Mouse (Mus musculus) megakaryocyte, embryonic 14.5 days (primary cell): ENCODE results near the gene Slc10a7. TPM values are rescaled to one million over a fixed set of nuclear protein-coding genes. Genes with fewer than 3 reads are reported as not detected.
A peak's percentile ranks its signal among the peaks of the same experiment; 100 is the strongest.
"Not testable (repeated sequence)": the region's sequence is repeated elsewhere in the genome, so short reads cannot be mapped to it uniquely, and the experiment has no call there.

Experiments used
- H3K27me3 ChIP-seq: replicated peaks from 2 replicates; pipeline ENCODE3; 2012; ENCODE audit warnings: inconsistent platforms
- H3K36me3 ChIP-seq: replicated peaks from 2 replicates; pipeline ENCODE3; 2012; ENCODE audit warnings: low read length, inconsistent platforms, mixed read lengths
- H3K4me1 ChIP-seq: 2 replicates; pipeline ENCODE4 v1.6.1; 2012; ENCODE audit warnings: inconsistent platforms
- H3K4me3 ChIP-seq: replicated peaks from 2 replicates; pipeline ENCODE3; 2012; ENCODE audit warnings: moderate library complexity, mild to moderate bottlenecking, inconsistent platforms
- H3K9me3 ChIP-seq: 2 replicates; pipeline ENCODE4 v1.6.1; 2012; ENCODE audit warnings: inconsistent platforms
- FLI1 ChIP-seq: IDR thresholded peaks from 2 replicates; pipeline ENCODE4 v1.6.1; 2012; ENCODE audit warnings: low read length, inconsistent platforms, mixed read lengths
- GATA1 ChIP-seq: IDR thresholded peaks from 3 replicates; pipeline ENCODE4 v1.6.1; 2012; ENCODE audit warnings: mixed read lengths, low read length, inconsistent platforms, borderline replicate concordance
- polyA plus RNA-seq: library from polyadenylated mRNA; stranded (reverse); fragments of >175 nt; gene quantifications from 2 replicates; pipeline ENCODE4 v1.2.3, GENCODE M21; 2012; ENCODE audit warnings: low replicate concordance; ENCODE audit not compliant: insufficient read depth

Slc10a7 gene
- polyA plus RNA-seq = 1.3 and 3.7 TPM in 2 replicates

DNA sequence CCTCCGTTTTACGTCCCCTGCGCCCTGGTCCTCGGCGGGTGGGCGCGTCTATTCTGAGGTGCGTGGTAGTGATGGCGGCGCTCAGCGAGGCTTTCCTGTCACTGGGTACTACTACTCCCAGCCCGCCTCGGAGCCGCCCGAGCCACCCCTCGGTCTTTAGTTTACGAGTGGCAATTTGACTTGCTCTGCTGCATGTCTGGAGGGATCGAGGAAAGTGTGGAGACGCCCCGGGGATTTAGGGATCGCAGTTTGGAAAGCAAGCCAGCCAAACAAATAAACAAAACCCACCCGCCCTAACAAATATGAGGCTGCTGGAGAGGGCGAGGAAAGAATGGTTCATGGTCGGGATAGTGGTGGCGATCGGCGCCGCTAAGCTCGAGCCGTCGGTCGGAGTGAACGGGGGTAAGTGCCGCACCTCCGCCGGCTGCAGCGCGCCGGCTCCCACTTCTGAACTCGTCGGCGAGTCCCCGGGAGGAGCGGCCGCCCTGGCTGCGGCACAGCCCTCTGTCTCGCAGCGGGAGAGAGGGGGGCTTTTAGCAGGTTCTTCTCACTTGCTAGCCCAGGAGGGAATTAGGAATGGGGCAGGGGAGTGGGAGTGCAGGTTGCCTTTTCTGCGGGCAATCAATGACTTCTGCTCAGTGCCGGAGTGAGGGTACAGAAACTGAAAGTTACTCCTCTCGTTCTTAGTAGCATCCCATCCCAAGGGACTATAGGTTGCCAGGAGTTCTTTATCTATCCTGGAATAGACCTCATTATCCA is at the start of gene Slc10a7:
Gene Slc10a7 (plus strand): TSS at position 74 of the 759 bp plus-strand sequence.
- Histone ChIP-seq H3K9me3 (no peaks in the 10 kb centered on the region), H3K4me3 (peak within 1 kb of the TSS; percentile 99), H3K36me3 (peaks cover 30% of the 10 kb centered on the region), H3K4me1 (peaks cover 20% of the 10 kb centered on the region), H3K27me3 (no peaks in the 10 kb centered on the region)
- TF ChIP-seq GATA1 (no peak), FLI1 (no peak)

DNA sequence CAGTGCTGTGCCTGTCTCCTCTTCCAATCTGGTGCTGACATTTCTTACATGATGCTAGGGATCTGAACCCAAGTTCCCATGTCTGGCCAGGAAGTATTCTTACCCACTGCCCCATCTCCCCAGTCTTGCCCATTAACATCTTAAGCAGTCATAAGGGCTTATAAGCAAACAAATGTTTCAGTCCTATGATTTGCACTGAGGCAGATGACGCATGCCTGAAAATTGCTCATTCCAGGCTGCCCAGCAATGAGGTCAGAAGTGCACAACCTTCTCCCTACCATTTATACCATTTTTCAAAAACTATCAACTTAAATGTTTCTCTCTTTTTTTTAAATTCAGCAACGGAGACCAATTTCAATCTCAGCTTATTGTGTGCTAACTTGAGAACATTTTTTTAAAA is 45.2 kb upstream of the Slc10a7 start:
- Histone ChIP-seq H3K4me1 (no peaks in the 10 kb centered on the region), H3K4me3 (no peak overlapping the region)
- TF ChIP-seq GATA1 (no peak), FLI1 (no peak)

DNA sequence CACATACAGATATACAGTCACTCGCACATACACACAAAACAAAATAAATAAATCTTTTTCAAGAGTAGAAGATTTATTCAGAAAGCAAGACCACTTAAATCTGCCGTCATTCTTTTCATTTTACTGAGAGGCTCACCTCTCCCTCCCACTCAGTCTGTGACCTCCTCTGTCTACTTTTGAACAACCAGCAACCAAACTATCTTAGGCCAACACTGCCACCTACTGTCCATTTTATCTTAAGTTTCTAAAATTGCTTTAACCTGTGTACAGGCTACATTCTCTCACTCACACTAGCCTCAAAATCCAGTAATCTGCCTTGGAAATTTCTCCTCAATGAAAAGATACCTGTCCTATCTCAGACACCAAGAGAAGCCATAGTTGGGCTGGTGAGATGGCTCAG is 41.3 kb upstream of the Slc10a7 start:
- Histone ChIP-seq H3K4me3 (no peak overlapping the region), H3K4me1 (no peaks in the 10 kb centered on the region), H3K36me3 (no peaks in the 10 kb centered on the region), H3K9me3 (peaks cover 10% of the 10 kb centered on the region; the same call in 1 of the 2 replicates), H3K27me3 (no peaks in the 10 kb centered on the region)
- TF ChIP-seq GATA1 (no peak), FLI1 (no peak)

More for the DNA sequence above, 45.2 kb upstream of the Slc10a7 start:
- Histone ChIP-seq H3K27me3 (no peaks in the 10 kb centered on the region), H3K36me3 (no peaks in the 10 kb centered on the region), H3K9me3 (peaks cover 10% of the 10 kb centered on the region; the same call in 1 of the 2 replicates)

DNA sequence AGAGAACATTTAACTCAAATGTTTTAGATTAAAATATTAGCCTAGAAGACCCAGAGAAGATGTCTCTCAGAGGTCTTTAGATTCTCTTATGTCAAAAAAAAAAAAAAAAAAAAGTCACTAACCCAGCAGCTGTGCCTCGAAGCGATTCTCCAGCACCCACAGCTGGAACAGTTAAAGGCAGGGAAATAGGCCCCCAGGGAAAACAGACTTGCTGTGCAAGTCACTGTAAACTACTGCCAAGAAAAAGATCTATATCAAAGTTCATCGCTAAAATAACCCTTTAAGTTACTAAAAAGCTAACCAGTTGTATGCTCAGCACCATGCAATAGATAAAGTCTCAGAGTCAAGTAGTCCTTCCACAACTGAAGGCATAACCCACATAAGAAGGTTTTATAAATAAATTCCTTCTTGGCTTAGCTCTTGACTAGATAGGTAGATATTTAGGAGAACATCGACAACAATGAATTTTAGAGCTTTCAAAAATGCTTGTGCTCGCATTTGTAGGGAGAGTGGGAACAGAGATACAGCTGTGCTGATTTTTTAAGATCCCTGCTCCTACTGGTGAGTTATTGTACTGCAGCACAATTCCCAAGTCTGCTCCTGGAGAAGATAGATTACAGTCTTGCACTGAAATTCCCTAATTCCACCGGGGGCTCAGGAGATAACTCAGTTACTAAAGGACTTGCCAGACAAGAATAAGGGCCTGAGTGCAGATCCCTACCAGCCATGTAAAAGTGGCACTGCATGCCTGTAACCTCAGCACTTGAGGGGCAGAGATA is 31.9 kb upstream of the Slc10a7 start:
- no peak overlapping the region for H3K4me3 ChIP-seq
- H3K9me3 ChIP-seq = 0 out of 2 replicates have a peak, but pooled peaks cover under 1% of the 10 kb centered on the region
- H3K4me1 ChIP-seq = no peaks in the 10 kb centered on the region
- no peaks in the 10 kb centered on the region for H3K27me3 ChIP-seq
- TF ChIP-seq FLI1 = no peak
- TF ChIP-seq GATA1 = no peak
- H3K36me3 ChIP-seq = no peaks in the 10 kb centered on the region

DNA sequence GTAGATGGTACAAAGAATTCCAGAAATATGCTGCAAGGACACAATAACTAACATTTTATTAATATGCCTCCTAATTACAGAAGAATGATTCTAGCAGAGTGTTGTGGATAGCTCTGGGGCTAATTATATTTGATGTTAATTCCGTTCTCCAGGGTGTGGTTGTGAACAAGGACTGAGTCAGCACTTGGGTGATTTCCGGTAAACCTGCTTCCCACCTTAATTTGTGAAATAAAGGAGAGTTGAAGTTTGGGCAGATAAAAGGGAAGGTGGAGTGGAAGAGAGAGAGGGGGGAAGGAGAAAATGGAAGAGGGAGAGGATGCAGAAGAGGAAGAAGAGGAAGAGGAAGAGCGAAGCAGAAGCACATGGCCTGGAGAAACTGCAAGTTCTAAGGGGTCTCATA is 19.4 kb upstream of the Slc10a7 start:
- no peaks in the 10 kb centered on the region for H3K36me3 ChIP-seq
- no peaks in the 10 kb centered on the region for H3K27me3 ChIP-seq
- no peak overlapping the region for H3K4me3 ChIP-seq
- no peaks in the 10 kb centered on the region for H3K4me1 ChIP-seq
- TF ChIP-seq FLI1 = no peak
- TF ChIP-seq GATA1 = no peak
- no peaks in the 10 kb centered on the region for H3K9me3 ChIP-seq

DNA sequence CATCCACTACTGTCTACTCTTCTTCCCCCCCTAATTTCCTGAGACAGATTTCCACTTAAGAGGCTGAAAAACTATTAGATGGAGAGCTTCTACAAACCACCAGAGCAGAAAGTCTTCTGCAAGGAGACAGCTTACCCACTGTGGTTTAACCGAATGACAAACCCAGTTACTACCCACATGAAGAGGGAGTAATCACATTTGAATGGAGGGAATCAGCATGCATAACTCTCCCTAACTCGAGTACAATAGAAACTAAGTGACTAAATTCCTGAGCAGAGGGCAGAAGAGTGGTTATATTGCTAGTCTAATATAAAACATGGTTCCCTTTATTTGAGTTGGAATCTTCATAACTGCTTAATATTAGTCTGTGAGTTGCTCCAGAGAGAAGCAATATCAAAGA is 16.1 kb upstream of the Slc10a7 start:
- H3K36me3 ChIP-seq = no peaks in the 10 kb centered on the region
- no peaks in the 10 kb centered on the region for H3K27me3 ChIP-seq
- no peak for TF ChIP-seq FLI1
- TF ChIP-seq GATA1 = no peak
- H3K4me3 ChIP-seq = no peak overlapping the region
- H3K4me1 ChIP-seq = no peaks in the 10 kb centered on the region
- peaks cover 5% of the 10 kb centered on the region for H3K9me3 ChIP-seq

DNA sequence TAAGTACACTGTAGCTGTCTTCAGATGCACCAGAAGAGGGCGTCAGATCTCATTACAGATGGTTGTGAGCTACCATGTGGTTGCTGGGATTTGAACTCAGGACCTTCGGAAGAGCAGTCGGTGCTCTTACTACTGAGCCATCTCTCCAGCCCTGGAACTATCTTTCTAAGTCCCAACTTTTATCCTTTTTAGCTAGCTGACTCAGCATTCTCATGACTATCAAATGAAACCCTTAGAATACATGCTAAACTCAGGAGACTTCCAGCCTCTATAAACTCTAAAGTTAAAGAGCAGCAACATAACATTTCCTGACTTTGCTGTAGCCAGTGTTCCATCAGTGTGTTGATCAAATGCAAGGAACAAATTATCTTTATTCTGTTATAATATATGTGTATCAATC is 12.9 kb upstream of the Slc10a7 start:
- not testable (repeated sequence) for H3K9me3 ChIP-seq, H3K27me3 ChIP-seq, H3K4me3 ChIP-seq, H3K36me3 ChIP-seq, H3K4me1 ChIP-seq

DNA sequence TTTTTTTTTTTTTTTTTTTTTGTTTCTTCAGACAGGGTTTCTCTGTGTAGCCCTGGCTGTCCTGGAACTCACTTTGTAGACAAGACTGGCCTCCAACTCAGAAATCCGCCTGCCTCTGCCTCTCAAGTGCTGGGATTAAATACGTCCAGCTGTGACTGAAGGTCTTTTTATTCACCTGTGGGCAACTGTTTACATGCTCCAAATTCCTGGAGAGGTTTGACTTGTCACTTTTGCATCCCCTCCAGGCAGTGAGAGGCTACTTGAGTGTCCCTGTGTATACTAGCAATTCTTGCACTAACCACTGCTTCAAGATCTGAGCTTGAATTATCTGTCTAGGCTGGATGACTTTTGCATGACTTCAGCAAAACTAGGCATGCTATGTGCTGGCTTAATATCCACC is 6.4 kb upstream of the Slc10a7 start:
- peaks cover 2% of the 10 kb centered on the region for H3K9me3 ChIP-seq
- TF ChIP-seq FLI1 (no peak), GATA1 (no peak)
- H3K4me3 ChIP-seq = peak overlapping the region; percentile 14
- peaks cover 25% of the 10 kb centered on the region for H3K4me1 ChIP-seq
- peaks cover 22% of the 10 kb centered on the region for H3K36me3 ChIP-seq
- no peaks in the 10 kb centered on the region for H3K27me3 ChIP-seq

DNA sequence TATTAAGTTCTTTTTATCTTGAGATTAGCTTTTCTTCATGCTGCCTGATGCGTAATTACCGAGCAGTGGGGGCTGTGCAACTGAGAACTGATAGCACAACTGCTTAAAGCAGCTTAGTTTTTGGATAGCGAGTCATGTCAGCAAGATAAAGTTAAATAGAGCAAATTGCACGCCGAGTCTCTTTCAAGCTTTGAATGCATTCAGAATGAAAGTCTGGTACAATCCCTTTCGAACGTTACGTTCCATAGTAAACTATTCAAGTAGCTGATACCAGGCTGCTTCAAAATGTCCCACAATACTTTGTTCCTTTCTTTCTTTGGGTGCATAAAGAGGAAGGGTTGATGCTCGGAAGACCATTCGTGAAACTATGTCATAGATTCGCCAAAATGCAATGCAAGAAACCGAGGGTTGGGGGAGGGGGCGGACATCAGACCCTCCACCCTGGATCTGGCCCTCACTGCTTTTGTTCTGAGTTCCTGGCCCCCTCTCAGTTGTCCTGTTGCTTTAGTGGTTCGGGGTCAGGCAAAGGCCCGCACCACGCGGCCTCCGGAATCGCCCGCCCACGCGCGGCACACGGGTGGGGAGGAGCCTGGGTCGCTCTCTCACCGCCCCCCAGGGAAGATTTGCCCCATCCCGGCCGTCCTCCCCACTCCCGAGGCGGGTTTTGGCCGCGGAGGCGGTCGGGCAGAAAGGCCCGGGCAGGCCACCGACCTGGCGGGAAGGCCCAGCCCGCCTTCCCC is 997 bp upstream of the Slc10a7 start:
- Histone ChIP-seq H3K4me1 (peaks cover 32% of the 10 kb centered on the region), H3K4me3 (peak overlapping the region; percentile 99), H3K27me3 (no peaks in the 10 kb centered on the region), H3K36me3 (peaks cover 29% of the 10 kb centered on the region), H3K9me3 (no peaks in the 10 kb centered on the region)
- TF ChIP-seq GATA1 = no peak
- TF ChIP-seq FLI1 = no peak
